Mouse (Mus musculus): ENCODE results near the gene Tbx19. TPM values are rescaled to one million over a fixed set of nuclear protein-coding genes. Genes with fewer than 3 reads are reported as not detected.
A peak's percentile ranks its signal among the peaks of the same experiment; 100 is the strongest.

The Tbx19 gene
- not detected in 2 replicates for polyA plus RNA-seq (2015; fragmentation: Nextera tagmentation; extraction: Ambion mirVana)

GRCm38 (mm10) chr1:165160723-165161405, at the start of gene Tbx19:
Gene Tbx19 (minus strand): TSS chr1:165160773.
- no peak within 1 kb of the TSS for H3K4me2 ChIP-seq
- H3K9ac ChIP-seq = no peak within 1 kb of the TSS
- 82% methylated on average over 8 of the region's 8 CpGs for WGBS
- H3K27me3 ChIP-seq (replicated peaks) = no peaks in the 10 kb centered on the region
- H3K27ac ChIP-seq = no peak within 1 kb of the TSS
- H3K36me3 ChIP-seq = no peaks in the 10 kb centered on the region
- H3K9me3 ChIP-seq = no peaks in the 10 kb centered on the region
- H3K4me1 ChIP-seq = no peaks in the 10 kb centered on the region
- no peak for ATAC-seq (ENCODE audit: insufficient read depth, low FRiP score, low read depth)
- H3K4me3 ChIP-seq (replicated peaks) = no peak within 1 kb of the TSS

GRCm38 (mm10) chr1:165205591-165205990, 45.0 kb upstream of the Tbx19 start:
- Histone ChIP-seq H3K9ac (no peak overlapping the region), H3K36me3 (no peaks in the 10 kb centered on the region), H3K27ac (no peak overlapping the region), H3K4me3 (replicated peaks) (no peak overlapping the region), H3K4me1 (no peaks in the 10 kb centered on the region), H3K27me3 (replicated peaks) (no peaks in the 10 kb centered on the region), H3K4me2 (no peak overlapping the region), H3K9me3 (no peaks in the 10 kb centered on the region)
- ATAC-seq (ENCODE audit: insufficient read depth, low FRiP score, low read depth) = no peak
- WGBS = 18% methylated on average over 2 of the region's 2 CpGs

- H3K4me1 ChIP-seq = no peaks in the 10 kb centered on the region
- no peak overlapping the region for H3K4me3 ChIP-seq (replicated peaks)
- H3K4me2 ChIP-seq = no peak overlapping the region
- no peaks in the 10 kb centered on the region for H3K27me3 ChIP-seq (replicated peaks)
- H3K36me3 ChIP-seq = no peaks in the 10 kb centered on the region
- WGBS = 19% methylated on average over 2 of the region's 2 CpGs
- no peaks in the 10 kb centered on the region for H3K9me3 ChIP-seq
- ATAC-seq (ENCODE audit: insufficient read depth, low FRiP score, low read depth) = no peak
- H3K27ac ChIP-seq = no peak overlapping the region
- no peak overlapping the region for H3K9ac ChIP-seq
Measured at GRCm38 (mm10) chr1:165203488-165204035, 43.0 kb upstream of the Tbx19 start.

- Histone ChIP-seq H3K27ac (no peak overlapping the region), H3K27me3 (replicated peaks) (no peaks in the 10 kb centered on the region), H3K9me3 (no peaks in the 10 kb centered on the region), H3K4me2 (no peak overlapping the region), H3K4me3 (replicated peaks) (no peak overlapping the region), H3K4me1 (no peaks in the 10 kb centered on the region), H3K9ac (no peak overlapping the region), H3K36me3 (no peaks in the 10 kb centered on the region)
- no peak for ATAC-seq (ENCODE audit: insufficient read depth, low FRiP score, low read depth)
- 65% methylated on average over 4 of the region's 4 CpGs for WGBS
Measured at GRCm38 (mm10) chr1:165201445-165202012, 41.0 kb upstream of the Tbx19 start.

GRCm38 (mm10) chr1:165200748-165201147, 40.2 kb upstream of the Tbx19 start:
- Histone ChIP-seq H3K27ac (no peak overlapping the region), H3K36me3 (no peaks in the 10 kb centered on the region), H3K4me2 (no peak overlapping the region), H3K4me1 (no peaks in the 10 kb centered on the region), H3K4me3 (replicated peaks) (no peak overlapping the region), H3K9me3 (no peaks in the 10 kb centered on the region), H3K27me3 (replicated peaks) (no peaks in the 10 kb centered on the region), H3K9ac (no peak overlapping the region)
- WGBS = 48% methylated on average over 8 of the region's 8 CpGs
- ATAC-seq (ENCODE audit: insufficient read depth, low FRiP score, low read depth) = no peak

GRCm38 (mm10) chr1:165199639-165200038, 39.1 kb upstream of the Tbx19 start:
- Histone ChIP-seq H3K36me3 (no peaks in the 10 kb centered on the region), H3K4me1 (0 out of 2 replicates have a peak, but pooled peaks cover 3% of the 10 kb centered on the region), H3K27ac (no peak overlapping the region), H3K9ac (no peak overlapping the region), H3K9me3 (no peaks in the 10 kb centered on the region), H3K4me3 (replicated peaks) (no peak overlapping the region), H3K27me3 (replicated peaks) (no peaks in the 10 kb centered on the region), H3K4me2 (no peak overlapping the region)
- WGBS = 61% methylated on average over 3 of the region's 3 CpGs
- no peak for ATAC-seq (ENCODE audit: insufficient read depth, low FRiP score, low read depth)

GRCm38 (mm10) chr1:165198951-165199350, 38.4 kb upstream of the Tbx19 start:
- H3K4me3 ChIP-seq (replicated peaks) = no peak overlapping the region
- no peaks in the 10 kb centered on the region for H3K36me3 ChIP-seq
- no peak overlapping the region for H3K4me2 ChIP-seq
- H3K27ac ChIP-seq = no peak overlapping the region
- H3K27me3 ChIP-seq (replicated peaks) = no peaks in the 10 kb centered on the region
- no peak for ATAC-seq (ENCODE audit: insufficient read depth, low FRiP score, low read depth)
- no peak overlapping the region for H3K9ac ChIP-seq
- WGBS = 54% methylated on average over 1 of the region's 1 CpGs
- no peaks in the 10 kb centered on the region for H3K9me3 ChIP-seq
- H3K4me1 ChIP-seq = 0 out of 2 replicates have a peak, but pooled peaks cover 3% of the 10 kb centered on the region

GRCm38 (mm10) chr1:165197875-165198274, 37.3 kb upstream of the Tbx19 start:
- Histone ChIP-seq H3K9me3 (no peaks in the 10 kb centered on the region), H3K27ac (peak overlapping the region; percentile 21; the same call in 1 of the 2 replicates), H3K9ac (no peak overlapping the region), H3K4me1 (0 out of 2 replicates have a peak, but pooled peaks cover 3% of the 10 kb centered on the region), H3K36me3 (no peaks in the 10 kb centered on the region), H3K4me2 (no peak overlapping the region), H3K4me3 (replicated peaks) (no peak overlapping the region), H3K27me3 (replicated peaks) (no peaks in the 10 kb centered on the region)
- ATAC-seq (ENCODE audit: insufficient read depth, low FRiP score, low read depth) = no peak
- 44% methylated on average over 3 of the region's 3 CpGs for WGBS

- H3K4me2 ChIP-seq = no peak overlapping the region
- peak overlapping the region; percentile 92; the same call in 1 of the 2 replicates for H3K27ac ChIP-seq
- H3K9ac ChIP-seq = no peak overlapping the region
- H3K4me3 ChIP-seq (replicated peaks) = no peak overlapping the region
- H3K27me3 ChIP-seq (replicated peaks) = no peaks in the 10 kb centered on the region
- no peaks in the 10 kb centered on the region for H3K36me3 ChIP-seq
- ATAC-seq (ENCODE audit: insufficient read depth, low FRiP score, low read depth) = no peak
- H3K9me3 ChIP-seq = no peaks in the 10 kb centered on the region
- H3K4me1 ChIP-seq = 0 out of 2 replicates have a peak, but pooled peaks cover 3% of the 10 kb centered on the region
- 66% methylated on average over 3 of the region's 3 CpGs for WGBS
Measured at GRCm38 (mm10) chr1:165195396-165195960, 34.9 kb upstream of the Tbx19 start.

GRCm38 (mm10) chr1:165194662-165195013, 34.1 kb upstream of the Tbx19 start:
- H3K27ac ChIP-seq = peak overlapping the region; percentile 92
- peak overlapping the region; percentile 69; the same call in 1 of the 2 replicates for H3K9ac ChIP-seq
- peak overlapping the region; percentile 88 for H3K4me2 ChIP-seq
- H3K36me3 ChIP-seq = no peaks in the 10 kb centered on the region
- ATAC-seq (ENCODE audit: insufficient read depth, low FRiP score, low read depth) = peak; percentile 23; the same call in 1 of the 2 replicates
- H3K4me1 ChIP-seq = 0 out of 2 replicates have a peak, but pooled peaks cover 3% of the 10 kb centered on the region
- no peaks in the 10 kb centered on the region for H3K27me3 ChIP-seq (replicated peaks)
- peak overlapping the region; percentile 78 for H3K4me3 ChIP-seq (replicated peaks)
- no peaks in the 10 kb centered on the region for H3K9me3 ChIP-seq
- WGBS = 7% methylated on average over 5 of the region's 5 CpGs

GRCm38 (mm10) chr1:165193880-165194661, 33.5 kb upstream of the Tbx19 start, which contains the start of gene Sft2d2:
Gene Sft2d2 (minus strand): TSS chr1:165194438.
- H3K9me3 ChIP-seq = no peaks in the 10 kb centered on the region
- H3K27ac ChIP-seq = peak within 1 kb of the TSS; percentile 92
- peak within 1 kb of the TSS; percentile 78 for H3K4me3 ChIP-seq (replicated peaks)
- ATAC-seq (ENCODE audit: insufficient read depth, low FRiP score, low read depth) = peak; percentile 95
- peak within 1 kb of the TSS; percentile 69 for H3K9ac ChIP-seq
- 0 out of 2 replicates have a peak, but pooled peaks cover 8% of the 10 kb centered on the region for H3K4me1 ChIP-seq
- under 1% methylated on average over 69 of the region's 69 CpGs for WGBS
- H3K27me3 ChIP-seq (replicated peaks) = no peaks in the 10 kb centered on the region
- peak within 1 kb of the TSS; percentile 88 for H3K4me2 ChIP-seq
- H3K36me3 ChIP-seq = no peaks in the 10 kb centered on the region
